Mouse (Mus musculus): ENCODE data around the gene Spdef. TPM values are rescaled to one million over a fixed set of nuclear protein-coding genes. Genes with fewer than 3 reads are reported as not detected.

The Spdef gene
- polyA plus RNA-seq, 1 experiment from 2014 or later = not detected

- H3K79me2 ChIP-seq (ENCODE audit: inconsistent target) = no peaks in the 10 kb centered on the region
- H3K27ac ChIP-seq = no peak overlapping the region
- no peaks in the 10 kb centered on the region for H3K36me3 ChIP-seq (ENCODE audit: inconsistent target)
- no peak overlapping the region for H3K4me3 ChIP-seq (ENCODE audit: inconsistent target)
- 96% methylated on average over 7 of the region's 7 CpGs for WGBS (ENCODE audit: missing documents)
Observed at GRCm38 (mm10) chr17:27676270-27676669, 52.5 kb downstream of the Spdef start.

DNA sequence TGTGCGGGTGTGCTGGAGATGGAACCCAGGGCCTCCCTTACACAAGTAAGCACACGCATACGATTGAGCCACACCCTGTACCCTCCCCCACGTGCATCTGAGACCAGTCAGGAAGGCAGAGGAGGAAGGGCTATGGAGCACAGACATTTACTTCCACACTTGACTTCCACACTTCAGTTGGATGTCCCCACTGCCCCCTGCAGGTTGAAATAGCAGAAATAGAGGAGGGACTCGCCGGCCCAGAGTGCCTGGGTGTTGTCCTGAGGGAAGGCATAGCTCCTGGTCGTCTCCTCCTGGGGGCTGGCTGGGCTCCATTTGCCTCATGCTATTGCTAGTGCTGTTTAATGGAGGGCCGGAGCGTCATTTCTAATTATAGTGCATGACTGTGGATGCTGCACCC lies 53.3 kb downstream of the Spdef start:
- H3K4me3 ChIP-seq (ENCODE audit: inconsistent target) = no peak overlapping the region
- no peak overlapping the region for H3K27ac ChIP-seq
- H3K79me2 ChIP-seq (ENCODE audit: inconsistent target) = no peaks in the 10 kb centered on the region
- no peaks in the 10 kb centered on the region for H3K36me3 ChIP-seq (ENCODE audit: inconsistent target)
- 34% methylated on average over 6 of the region's 9 CpGs for WGBS (ENCODE audit: missing documents)

DNA sequence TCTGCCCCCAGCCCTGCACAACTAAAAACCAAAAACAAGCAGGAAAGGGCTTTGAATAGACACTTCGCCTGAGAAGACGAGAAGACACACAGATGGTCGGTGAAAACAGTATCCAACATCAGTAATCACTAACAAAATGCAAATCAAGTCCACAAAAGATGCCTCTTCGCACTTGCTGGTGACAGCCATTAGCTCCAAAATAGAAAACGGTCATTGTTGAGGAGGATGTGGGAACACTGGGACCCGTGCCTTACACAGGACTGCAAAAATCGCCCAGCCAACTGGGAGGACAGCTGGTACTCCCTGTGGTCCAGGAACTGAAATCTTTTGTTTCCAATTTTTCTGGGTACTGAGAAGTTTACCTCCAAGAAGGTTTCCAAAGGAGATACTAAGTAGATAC lies 54.8 kb downstream of the Spdef start:
- no peaks in the 10 kb centered on the region for H3K36me3 ChIP-seq (ENCODE audit: inconsistent target)
- 82% methylated on average over 7 of the region's 7 CpGs for WGBS (ENCODE audit: missing documents)

GRCm38 (mm10) chr17:27671720-27672119 lies 57.0 kb downstream of the Spdef start:
- WGBS (ENCODE audit: missing documents) = 73% methylated on average over 6 of the region's 6 CpGs
- no peaks in the 10 kb centered on the region for H3K36me3 ChIP-seq (ENCODE audit: inconsistent target)
- H3K4me3 ChIP-seq (ENCODE audit: inconsistent target) = no peak overlapping the region
- H3K27ac ChIP-seq = no peak overlapping the region
- no peaks in the 10 kb centered on the region for H3K79me2 ChIP-seq (ENCODE audit: inconsistent target)

More for the DNA sequence above, 54.8 kb downstream of the Spdef start:
- no peaks in the 10 kb centered on the region for H3K79me2 ChIP-seq (ENCODE audit: inconsistent target)
- no peak overlapping the region for H3K4me3 ChIP-seq (ENCODE audit: inconsistent target)
- H3K27ac ChIP-seq = no peak overlapping the region

Other genes starting within 250 kb of the Spdef start
- not detected in 3 replicates for gene Grm4, start 207.6 kb downstream of the Spdef start, polyA plus RNA-seq (2018)
- 300 to 634 TPM (median 423 TPM) in 3 replicates for gene Hmga1, start 172.5 kb downstream of the Spdef start, polyA plus RNA-seq (2018)
- gene AI413582, start 163.2 kb downstream of the Spdef start, polyA plus RNA-seq (2018) = 42.9 to 137 TPM (median 117 TPM) in 3 replicates
- 61.7 to 90.2 TPM (median 74.2 TPM) in 3 replicates for gene Nudt3, start 105.5 kb downstream of the Spdef start, polyA plus RNA-seq (2018)
- not detected in 3 replicates for gene RPS10-NUDT3, start 93.7 kb downstream of the Spdef start, polyA plus RNA-seq (2018)
- gene Rps10, start 92.3 kb downstream of the Spdef start, polyA plus RNA-seq (2018) = 766 to 1,638 TPM (median 1,627 TPM) in 3 replicates
- 0.14 to 0.20 TPM in 2 of 3 replicates, not detected in the other for gene Pacsin1, start 73.4 kb downstream of the Spdef start, polyA plus RNA-seq (2018)
- 79.5 to 101 TPM (median 86.2 TPM) in 3 replicates for gene D17Wsu92e, start 91.7 kb upstream of the Spdef start, polyA plus RNA-seq (2018)
- gene Snrpc, start 109.2 kb upstream of the Spdef start, polyA plus RNA-seq (2018) = 84.2 to 113 TPM (median 89.9 TPM) in 3 replicates
- 6.8 to 14.6 TPM (median 7.6 TPM) in 3 replicates for gene Uhrf1bp1, start 127.5 kb upstream of the Spdef start, polyA plus RNA-seq (2018)
- gene Anks1, start 180.4 kb upstream of the Spdef start, polyA plus RNA-seq (2018) = 12.3 to 26.5 TPM (median 21.0 TPM) in 3 replicates
- 34.5 to 39.1 TPM (median 37.0 TPM) in 3 replicates for gene Taf11, start 180.9 kb upstream of the Spdef start, polyA plus RNA-seq (2018)

Data from macrophage (primary cell).